Mouse (Mus musculus): ENCODE results near the gene Pde3a. TPM values are rescaled to one million over a fixed set of nuclear protein-coding genes. Genes with fewer than 3 reads are reported as not detected.
A peak's percentile ranks its signal among the peaks of the same experiment; 100 is the strongest.

The Pde3a gene
- polyA plus RNA-seq, 1 experiment: 0.25 TPM

DNA sequence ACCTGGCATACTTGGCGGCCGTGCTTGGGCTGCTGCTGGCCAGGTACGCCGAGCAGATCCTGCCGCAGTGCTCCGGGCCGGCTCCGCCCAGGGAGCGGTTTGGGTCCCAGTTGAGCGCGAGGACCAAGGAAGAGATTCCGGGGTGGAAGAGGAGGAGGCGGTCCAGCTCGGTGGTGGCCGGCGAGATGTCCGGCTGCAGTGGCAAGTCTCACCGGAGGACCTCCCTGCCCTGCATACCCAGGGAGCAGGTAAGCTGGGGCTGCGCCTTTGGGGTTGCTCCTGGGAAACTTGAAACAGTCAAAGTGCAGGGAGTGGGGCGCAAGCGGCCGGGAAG lies 1.2 kb downstream of the Pde3a start:
- no peaks in the 10 kb centered on the region for H3K27me3 ChIP-seq (ENCODE audit: control insufficient read depth, insufficient read depth, low read length)

DNA sequence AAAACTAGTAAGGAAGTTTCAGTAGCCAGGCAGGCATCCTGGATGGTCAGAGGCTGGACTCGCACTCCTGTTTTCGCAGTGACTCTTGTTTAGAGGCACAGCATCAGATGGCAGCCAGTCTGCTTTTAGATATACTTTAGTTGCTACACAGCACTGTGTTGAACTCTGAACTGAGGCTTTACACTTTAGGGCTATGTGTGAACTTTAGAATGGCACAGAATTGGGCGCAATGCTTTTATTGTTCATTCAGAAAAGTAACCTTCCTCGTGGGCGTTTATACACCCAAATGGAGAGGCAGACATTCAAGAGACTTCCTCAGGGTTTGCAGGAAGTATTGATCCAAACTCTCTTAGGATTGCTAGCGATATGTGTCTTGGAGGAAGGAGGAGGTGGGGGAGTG lies 1.9 kb downstream of the Pde3a start:
- TF ChIP-seq POLR2A (IDR thresholded peaks at IDR 0.05; ENCODE audit: control insufficient read depth, low read depth, low read length): no peak
- TF ChIP-seq CTCF (IDR thresholded peaks at IDR 0.05; ENCODE audit: control insufficient read depth, insufficient read depth, insufficient replicate concordance, low read depth, low read length): no peak
- Histone ChIP-seq H3K27ac (ENCODE audit: control insufficient read depth, insufficient read depth, low read depth, low read length) (no peak overlapping the region), H3K4me1 (ENCODE audit: control insufficient read depth, insufficient read depth, low read length) (peaks cover 9% of the 10 kb centered on the region; the same call in 1 of the 2 replicates), H3K4me3 (ENCODE audit: control insufficient read depth, low read depth, low read length) (no peak overlapping the region), H3K27me3 (ENCODE audit: control insufficient read depth, insufficient read depth, low read length) (no peaks in the 10 kb centered on the region), H3K36me3 (ENCODE audit: control insufficient read depth, insufficient read depth, low read length) (no peaks in the 10 kb centered on the region)

More for the DNA sequence above, 1.2 kb downstream of the Pde3a start:
- peak overlapping the region; percentile 76 for H3K4me3 ChIP-seq (ENCODE audit: control insufficient read depth, low read depth, low read length)
- no peak overlapping the region for H3K27ac ChIP-seq (ENCODE audit: control insufficient read depth, insufficient read depth, low read depth, low read length)
- H3K36me3 ChIP-seq (ENCODE audit: control insufficient read depth, insufficient read depth, low read length): no peaks in the 10 kb centered on the region
- TF ChIP-seq POLR2A (IDR thresholded peaks at IDR 0.05; ENCODE audit: control insufficient read depth, low read depth, low read length): no peak
- TF ChIP-seq CTCF (IDR thresholded peaks at IDR 0.05; ENCODE audit: control insufficient read depth, insufficient read depth, insufficient replicate concordance, low read depth, low read length): no peak
- H3K4me1 ChIP-seq (ENCODE audit: control insufficient read depth, insufficient read depth, low read length): peaks cover 9% of the 10 kb centered on the region; the same call in 1 of the 2 replicates

DNA sequence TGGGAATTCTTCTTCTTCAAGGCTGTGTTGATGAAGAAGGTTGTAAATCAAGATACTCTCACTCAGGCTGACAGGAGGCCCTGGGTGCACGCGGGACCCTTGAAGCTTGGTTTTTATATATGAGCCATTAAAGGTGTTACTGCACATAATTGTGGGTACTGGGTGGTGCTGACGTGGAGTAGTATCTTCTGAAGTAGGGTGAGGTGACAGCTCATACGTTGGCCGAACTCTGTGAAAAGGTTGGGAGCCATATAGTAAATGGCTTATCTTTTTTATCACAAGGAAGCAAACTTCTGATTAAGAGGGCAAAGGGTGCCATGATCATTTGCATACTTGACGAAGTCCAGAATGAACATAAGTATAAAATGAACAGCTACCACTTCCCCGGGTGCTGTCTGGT lies 3.5 kb downstream of the Pde3a start:
- TF ChIP-seq CTCF (IDR thresholded peaks at IDR 0.05; ENCODE audit: control insufficient read depth, insufficient read depth, insufficient replicate concordance, low read depth, low read length) (no peak), POLR2A (IDR thresholded peaks at IDR 0.05; ENCODE audit: control insufficient read depth, low read depth, low read length) (no peak)
- Histone ChIP-seq H3K36me3 (ENCODE audit: control insufficient read depth, insufficient read depth, low read length) (no peaks in the 10 kb centered on the region), H3K27me3 (ENCODE audit: control insufficient read depth, insufficient read depth, low read length) (no peaks in the 10 kb centered on the region), H3K4me1 (ENCODE audit: control insufficient read depth, insufficient read depth, low read length) (peaks cover 9% of the 10 kb centered on the region; the same call in 1 of the 2 replicates), H3K27ac (ENCODE audit: control insufficient read depth, insufficient read depth, low read depth, low read length) (no peak overlapping the region), H3K4me3 (ENCODE audit: control insufficient read depth, low read depth, low read length) (no peak overlapping the region)

DNA sequence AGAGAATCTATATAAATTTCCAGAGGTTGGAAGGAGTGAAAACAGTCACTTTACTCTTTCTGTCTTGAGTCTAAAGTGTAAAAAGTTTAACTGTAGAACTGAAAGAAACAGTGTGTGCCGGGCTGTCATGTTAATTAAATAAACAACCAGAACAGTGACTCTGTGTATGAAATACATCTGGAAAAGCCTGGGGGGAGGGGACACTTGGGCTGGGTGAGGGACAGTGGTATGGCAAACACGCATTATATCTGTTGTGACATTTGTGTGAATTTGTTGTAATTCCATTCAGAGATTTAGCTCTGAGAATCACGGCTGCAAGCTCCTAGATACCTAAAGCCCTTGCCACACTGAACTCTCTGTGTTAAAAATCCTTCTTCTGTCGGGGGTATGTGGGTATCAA lies 5.9 kb downstream of the Pde3a start:
- Histone ChIP-seq H3K4me1 (ENCODE audit: control insufficient read depth, insufficient read depth, low read length) (peaks cover 4% of the 10 kb centered on the region; the same call in 1 of the 2 replicates), H3K27ac (ENCODE audit: control insufficient read depth, insufficient read depth, low read depth, low read length) (no peak overlapping the region), H3K4me3 (ENCODE audit: control insufficient read depth, low read depth, low read length) (no peak overlapping the region), H3K27me3 (ENCODE audit: control insufficient read depth, insufficient read depth, low read length) (no peaks in the 10 kb centered on the region), H3K36me3 (ENCODE audit: control insufficient read depth, insufficient read depth, low read length) (no peaks in the 10 kb centered on the region)
- no peak for TF ChIP-seq POLR2A (IDR thresholded peaks at IDR 0.05; ENCODE audit: control insufficient read depth, low read depth, low read length)
- no peak for TF ChIP-seq CTCF (IDR thresholded peaks at IDR 0.05; ENCODE audit: control insufficient read depth, insufficient read depth, insufficient replicate concordance, low read depth, low read length)

DNA sequence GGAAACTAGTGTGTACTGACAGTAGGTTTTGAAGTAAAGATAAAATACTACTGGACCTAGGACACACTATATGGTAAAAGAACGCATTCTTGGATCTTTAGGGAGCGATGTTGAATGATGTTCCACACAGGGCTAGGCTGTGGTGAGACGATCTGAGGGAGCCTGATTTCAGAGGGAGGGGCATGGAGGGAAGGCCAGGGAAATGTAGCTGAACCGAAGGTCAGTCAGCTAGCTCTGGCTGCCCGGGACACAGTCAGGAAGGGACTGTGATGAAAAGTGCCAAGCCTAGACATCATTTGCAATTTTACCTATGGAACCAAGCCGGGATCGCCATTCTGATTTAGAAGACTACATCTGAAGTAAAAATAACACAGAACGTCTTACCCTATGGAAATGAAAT lies 7.8 kb downstream of the Pde3a start:
- Histone ChIP-seq H3K4me1 (ENCODE audit: control insufficient read depth, insufficient read depth, low read length) (no peaks in the 10 kb centered on the region), H3K27ac (ENCODE audit: control insufficient read depth, insufficient read depth, low read depth, low read length) (no peak overlapping the region), H3K4me3 (ENCODE audit: control insufficient read depth, low read depth, low read length) (no peak overlapping the region), H3K36me3 (ENCODE audit: control insufficient read depth, insufficient read depth, low read length) (no peaks in the 10 kb centered on the region), H3K27me3 (ENCODE audit: control insufficient read depth, insufficient read depth, low read length) (no peaks in the 10 kb centered on the region)
- no peak for TF ChIP-seq POLR2A (IDR thresholded peaks at IDR 0.05; ENCODE audit: control insufficient read depth, low read depth, low read length)
- no peak for TF ChIP-seq CTCF (IDR thresholded peaks at IDR 0.05; ENCODE audit: control insufficient read depth, insufficient read depth, insufficient replicate concordance, low read depth, low read length)

DNA sequence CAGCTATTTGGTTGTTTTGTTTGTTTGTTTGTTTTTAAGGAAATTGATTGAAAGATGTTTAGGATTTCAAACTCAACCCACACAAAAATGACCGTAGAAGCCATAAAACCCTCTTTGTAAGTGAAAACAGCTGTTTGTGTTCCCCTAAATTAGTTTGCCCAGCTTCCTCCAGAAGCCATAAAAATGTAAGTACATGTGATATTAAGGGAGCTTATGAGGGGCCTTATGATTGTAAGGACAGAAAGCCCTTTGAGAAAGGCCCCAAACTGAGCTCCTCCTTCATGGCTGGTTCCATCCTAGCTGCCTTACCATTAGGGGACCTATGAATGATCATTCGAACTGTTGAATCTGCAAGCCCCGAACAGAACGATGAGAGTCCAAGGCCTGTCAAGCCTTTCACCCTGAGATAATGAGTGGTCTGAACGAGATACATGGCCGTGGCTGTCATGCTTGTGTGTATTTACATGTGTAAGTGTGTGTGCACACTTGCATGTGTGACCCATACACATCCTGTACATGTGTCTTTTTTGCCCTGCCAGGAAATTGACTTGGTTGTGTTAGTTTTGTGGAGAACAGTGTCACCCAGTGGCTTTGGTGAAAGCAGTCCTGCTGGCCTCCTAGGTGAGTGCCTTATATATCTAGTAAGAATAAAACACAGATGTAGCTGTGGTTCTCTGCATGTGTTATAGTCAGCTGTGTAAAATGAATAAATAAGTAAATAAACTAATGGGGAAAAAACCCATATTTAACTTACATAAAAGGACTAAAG lies 8.5 kb downstream of the Pde3a start:
- Histone ChIP-seq H3K4me3 (ENCODE audit: control insufficient read depth, low read depth, low read length) (no peak overlapping the region), H3K36me3 (ENCODE audit: control insufficient read depth, insufficient read depth, low read length) (no peaks in the 10 kb centered on the region), H3K27ac (ENCODE audit: control insufficient read depth, insufficient read depth, low read depth, low read length) (no peak overlapping the region), H3K4me1 (ENCODE audit: control insufficient read depth, insufficient read depth, low read length) (no peaks in the 10 kb centered on the region), H3K27me3 (ENCODE audit: control insufficient read depth, insufficient read depth, low read length) (no peaks in the 10 kb centered on the region)
- TF ChIP-seq CTCF (IDR thresholded peaks at IDR 0.05; ENCODE audit: control insufficient read depth, insufficient read depth, insufficient replicate concordance, low read depth, low read length) (no peak), POLR2A (IDR thresholded peaks at IDR 0.05; ENCODE audit: control insufficient read depth, low read depth, low read length) (no peak)

DNA sequence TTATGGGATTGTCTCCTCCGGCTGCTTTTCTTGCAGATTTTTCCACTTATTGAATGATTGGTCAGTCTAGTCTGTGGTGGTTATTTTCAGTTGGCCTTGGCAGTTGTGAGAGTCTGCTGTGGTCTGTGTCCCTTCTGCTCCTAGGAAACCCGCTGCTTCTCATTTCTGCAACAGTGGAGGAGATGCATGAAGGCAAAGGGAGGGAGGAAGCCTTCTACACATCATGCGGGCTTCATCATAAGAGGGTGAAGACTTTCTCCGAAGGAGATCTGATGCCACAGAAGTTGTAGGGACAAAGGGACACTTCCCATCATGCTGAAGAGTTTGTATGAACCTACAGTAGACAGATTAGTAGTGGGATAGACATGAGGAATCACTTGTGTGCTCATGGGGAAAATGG lies 16.2 kb downstream of the Pde3a start:
- Histone ChIP-seq H3K4me3 (ENCODE audit: control insufficient read depth, low read depth, low read length) (no peak overlapping the region), H3K4me1 (ENCODE audit: control insufficient read depth, insufficient read depth, low read length) (no peaks in the 10 kb centered on the region), H3K36me3 (ENCODE audit: control insufficient read depth, insufficient read depth, low read length) (no peaks in the 10 kb centered on the region), H3K27ac (ENCODE audit: control insufficient read depth, insufficient read depth, low read depth, low read length) (no peak overlapping the region), H3K27me3 (ENCODE audit: control insufficient read depth, insufficient read depth, low read length) (no peaks in the 10 kb centered on the region)
- TF ChIP-seq CTCF (IDR thresholded peaks at IDR 0.05; ENCODE audit: control insufficient read depth, insufficient read depth, insufficient replicate concordance, low read depth, low read length): no peak
- no peak for TF ChIP-seq POLR2A (IDR thresholded peaks at IDR 0.05; ENCODE audit: control insufficient read depth, low read depth, low read length)

All from testis, adult 2 months (tissue).